Mouse (Mus musculus): ENCODE results near the gene Nek1.

DNA sequence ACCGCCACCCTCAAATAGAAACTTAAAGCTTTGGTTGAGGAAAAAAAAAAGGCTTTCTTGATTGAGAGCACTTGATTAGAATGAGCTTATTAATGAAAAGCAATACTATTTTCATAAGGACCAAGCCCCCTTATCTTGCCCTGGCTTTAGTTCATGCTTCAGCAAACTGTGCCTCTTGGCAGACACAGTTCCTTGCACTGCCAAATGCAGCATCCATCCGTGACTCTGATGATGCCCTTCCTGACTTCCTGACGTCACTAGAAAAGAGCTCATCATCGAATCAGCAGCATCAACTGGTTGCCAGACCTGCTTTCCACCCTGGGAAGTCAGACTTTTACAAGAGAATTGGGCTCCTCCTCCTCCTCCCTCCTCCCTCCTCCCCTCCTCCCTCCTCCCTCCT, 157.6 kb downstream of the Nek1 start:
- TF ChIP-seq CTCF (conservative IDR thresholded peaks at IDR 0.05; ENCODE audit: low read length): no peak
- no peak for TF ChIP-seq NANOG (IDR thresholded peaks at IDR 0.05; ENCODE audit: borderline replicate concordance, low read length)
- no peak for TF ChIP-seq POU5F1 (IDR thresholded peaks at IDR 0.05; ENCODE audit: borderline replicate concordance, low read length)

Measured in E14TG2a.4 (cell line).